Mouse (Mus musculus) gastrocnemius, postnatal 14 days (tissue): ENCODE measurements around the gene Cdc37. TPM values are rescaled to one million over a fixed set of nuclear protein-coding genes. Genes with fewer than 3 reads are reported as not detected.
A peak's percentile ranks its signal among the peaks of the same experiment; 100 is the strongest.
"Not testable (repeated sequence)": the region's sequence is repeated elsewhere in the genome, so short reads cannot be mapped to it uniquely, and the experiment has no call there.

ENCODE experiments used
- DNase-seq: peaks from one replicate; pipeline ENCODE4 v3.0.0; 2021; ENCODE audit warnings: mixed read lengths
- intact Hi-C: fragments of 180-260 bp; cut with DNase I; formaldehyde crosslinking; loops from one replicate; pipeline ENCODE4 v1.15.1; 2025; ENCODE audit warnings: low total_unique reads
- long read RNA-seq, 2 experiments: library from polyadenylated mRNA; stranded (forward); transcript quantifications; one replicate each; pipeline ENCODE4 v2.0.0; 2021
- total RNA-seq, 2 experiments: library from RNA; stranded (reverse); gene quantifications; 2 replicates each; pipeline ENCODE4 v1.2.3; 2021

The Cdc37 gene
- 100 to 1,000 TPM; 138 to 139 TPM for total RNA-seq
- long read RNA-seq, experiment 1, full-length matches to known transcripts = 216 of 244 reads
- long read RNA-seq, experiment 1, partial matches to known transcripts = 14 of 244 reads
- long read RNA-seq, experiment 1, other reads (novel, unspliced or antisense) = 14 of 244 reads
- long read RNA-seq, experiment 2, full-length matches to known transcripts = 180 of 215 reads
- long read RNA-seq, experiment 2, partial matches to known transcripts = 19 of 215 reads
- long read RNA-seq, experiment 2, other reads (novel, unspliced or antisense) = 16 of 215 reads

DNA sequence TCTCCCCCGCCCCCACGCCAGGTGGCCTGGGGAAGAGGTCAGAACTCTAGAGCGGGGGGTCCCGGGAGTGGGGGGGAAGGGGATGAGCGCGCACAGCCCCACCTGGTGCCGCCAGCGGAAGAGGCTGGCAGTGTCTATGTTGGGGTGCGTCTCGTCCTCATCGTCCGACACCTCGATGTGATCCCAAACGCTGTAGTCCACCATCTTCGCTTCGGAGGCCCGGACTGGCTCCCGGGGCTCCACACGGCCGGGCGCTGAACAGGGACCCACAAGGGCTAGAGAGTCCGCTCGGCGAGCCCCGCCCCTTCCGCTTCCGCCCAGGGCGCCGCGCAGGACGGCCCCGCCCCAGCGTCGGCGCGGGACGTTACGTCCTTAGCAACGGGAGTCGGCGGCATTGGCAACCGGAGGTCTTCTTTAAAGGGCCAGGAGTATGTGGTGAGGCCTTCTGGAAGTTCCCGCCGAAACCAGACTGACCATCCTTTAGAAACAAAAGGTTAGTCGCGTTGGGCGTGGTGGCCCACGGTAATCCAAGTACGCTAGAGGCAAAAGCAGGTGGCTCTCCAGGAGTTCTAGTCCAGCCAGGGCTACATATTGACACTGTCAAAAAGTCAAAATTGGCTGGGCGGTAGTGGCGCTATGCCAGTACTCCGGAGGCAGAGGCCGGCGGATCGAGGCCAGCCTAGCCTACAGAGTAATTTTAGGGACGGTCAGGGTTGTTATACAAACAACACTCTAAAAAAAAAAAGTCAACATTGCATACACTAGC lies at the start of gene Cdc37:
Cdc37 (minus strand) TSS at position 329 of the 766 bp plus-strand sequence.
- DNase-seq = peak; percentile 93
- intact Hi-C loops = no loop called here

DNA sequence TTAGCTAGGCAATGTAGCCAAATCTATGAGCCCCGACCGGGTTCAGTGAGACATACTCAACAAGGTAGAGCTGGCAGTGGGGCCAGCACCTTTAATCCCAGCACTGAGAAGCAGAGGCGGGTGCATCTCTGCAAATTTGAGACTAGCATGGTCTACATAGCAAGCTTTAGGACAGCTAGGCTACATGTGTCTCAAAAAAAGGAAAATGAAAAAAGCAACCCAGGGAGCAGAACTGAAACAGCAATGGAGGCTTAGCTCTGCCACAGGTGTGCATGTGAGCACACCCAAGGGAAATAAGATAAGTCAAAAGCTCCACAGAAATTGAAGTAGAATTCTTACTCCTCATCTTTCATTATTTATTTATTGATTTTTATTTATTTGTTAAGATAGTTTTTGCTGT lies 49.2 kb upstream of the Cdc37 start:
- intact Hi-C loops = no loop called here
- no peak for DNase-seq

DNA sequence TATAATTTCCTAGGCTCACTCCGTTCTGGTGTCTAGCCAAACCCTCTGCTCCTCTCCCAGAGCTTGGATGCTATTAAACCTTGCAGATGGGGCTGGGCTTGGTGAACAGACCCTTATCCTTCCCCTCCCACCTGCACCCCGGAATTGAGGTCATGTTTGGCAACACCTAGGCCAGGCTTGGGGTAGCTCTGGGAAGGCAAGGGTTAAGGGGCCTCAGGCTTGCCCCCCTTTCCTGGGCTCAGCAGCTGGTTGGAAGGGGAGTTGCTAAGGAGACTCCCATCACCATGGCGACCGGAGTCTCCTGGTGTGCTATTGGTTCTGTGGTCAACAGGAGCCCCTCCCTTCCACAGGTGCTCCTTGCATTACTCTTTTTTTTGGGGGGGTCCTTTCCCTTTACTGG lies 48.2 kb upstream of the Cdc37 start:
- intact Hi-C loops = no loop called here

DNA sequence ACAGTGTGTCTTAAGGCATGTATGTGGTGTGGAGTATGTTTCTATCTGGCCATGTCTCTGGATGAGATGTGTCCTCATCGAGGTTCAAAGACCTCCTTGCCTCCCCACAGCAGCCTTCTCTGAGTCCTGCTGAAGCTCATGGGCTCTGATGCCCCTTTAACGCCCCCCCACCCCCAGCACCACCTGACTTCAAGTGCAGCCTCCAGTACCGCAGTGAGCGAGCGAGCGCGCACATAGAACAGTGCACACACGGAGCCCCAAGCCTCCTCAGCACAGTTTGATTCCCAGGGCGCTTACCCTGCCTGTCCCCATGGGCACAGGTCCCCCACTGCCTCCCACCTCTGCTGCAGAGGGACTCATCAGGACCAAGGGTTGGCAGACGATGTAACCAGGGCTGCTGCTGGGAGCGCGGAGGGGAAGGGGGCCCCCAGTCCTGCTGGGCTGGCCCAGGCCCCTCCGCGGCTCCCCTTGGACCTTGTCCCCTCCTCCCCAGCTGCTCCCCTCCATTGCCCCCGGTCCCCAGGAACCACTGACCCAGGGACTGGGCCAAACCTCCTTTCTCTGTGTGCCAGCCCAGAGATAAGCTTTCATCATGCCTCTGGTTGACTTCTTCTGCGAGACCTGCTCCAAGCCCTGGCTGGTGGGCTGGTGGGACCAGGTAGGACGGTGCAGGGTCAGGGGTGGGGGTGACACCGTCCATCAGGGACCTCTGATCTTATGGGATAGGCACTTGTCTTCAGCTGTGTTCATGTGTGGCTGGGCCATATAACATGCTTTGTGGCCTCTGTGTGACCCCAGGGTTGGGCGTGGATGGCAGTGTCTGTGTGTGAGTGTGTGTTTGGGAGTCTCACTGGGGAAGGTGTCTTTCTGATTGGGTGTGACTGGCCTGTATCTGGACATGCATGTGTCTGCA lies 47.0 kb upstream of the Cdc37 start:
- no peak for DNase-seq
- intact Hi-C loops = no loop called here

More for the DNA sequence above, 48.2 kb upstream of the Cdc37 start:
- DNase-seq = no peak

DNA sequence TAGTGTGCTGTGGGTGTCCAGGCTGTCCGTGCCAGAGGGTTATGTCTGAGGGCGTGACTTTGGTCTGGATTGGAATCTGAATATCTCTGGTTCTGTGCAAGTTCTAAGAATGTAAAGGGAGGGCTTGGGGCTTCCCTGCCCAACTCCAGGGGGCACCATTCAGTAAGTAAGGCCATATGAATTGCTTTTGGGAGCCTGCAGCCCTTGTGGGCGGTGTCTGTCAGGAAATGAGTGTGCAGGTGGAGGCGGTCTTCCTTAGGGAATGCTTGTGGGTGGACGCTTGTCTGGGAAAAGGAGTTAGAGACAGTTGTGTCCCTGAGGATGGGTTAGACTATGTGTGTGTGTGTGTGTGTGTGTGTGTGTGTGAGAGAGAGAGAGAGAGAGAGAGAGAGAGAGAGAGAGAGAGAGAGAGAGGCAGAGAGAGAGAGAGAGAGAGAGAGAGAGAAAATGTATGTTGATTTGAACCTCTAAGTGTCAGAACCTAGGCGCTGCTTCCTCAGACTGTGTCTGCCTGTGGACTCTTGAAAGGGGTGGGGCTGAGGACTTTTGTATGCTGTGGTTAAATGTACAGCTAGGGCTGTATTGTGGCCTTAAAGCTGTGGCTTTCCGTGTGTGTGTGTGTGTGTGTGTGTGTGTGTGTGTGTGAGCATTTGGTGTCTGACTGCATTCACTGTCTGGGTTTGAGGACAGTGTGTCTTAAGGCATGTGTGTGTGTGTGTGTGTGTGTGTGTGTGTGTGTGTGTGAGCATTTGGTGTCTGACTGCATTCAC lies 46.1 kb upstream of the Cdc37 start:
- intact Hi-C loops, DNase-seq: not testable (repeated sequence)

DNA sequence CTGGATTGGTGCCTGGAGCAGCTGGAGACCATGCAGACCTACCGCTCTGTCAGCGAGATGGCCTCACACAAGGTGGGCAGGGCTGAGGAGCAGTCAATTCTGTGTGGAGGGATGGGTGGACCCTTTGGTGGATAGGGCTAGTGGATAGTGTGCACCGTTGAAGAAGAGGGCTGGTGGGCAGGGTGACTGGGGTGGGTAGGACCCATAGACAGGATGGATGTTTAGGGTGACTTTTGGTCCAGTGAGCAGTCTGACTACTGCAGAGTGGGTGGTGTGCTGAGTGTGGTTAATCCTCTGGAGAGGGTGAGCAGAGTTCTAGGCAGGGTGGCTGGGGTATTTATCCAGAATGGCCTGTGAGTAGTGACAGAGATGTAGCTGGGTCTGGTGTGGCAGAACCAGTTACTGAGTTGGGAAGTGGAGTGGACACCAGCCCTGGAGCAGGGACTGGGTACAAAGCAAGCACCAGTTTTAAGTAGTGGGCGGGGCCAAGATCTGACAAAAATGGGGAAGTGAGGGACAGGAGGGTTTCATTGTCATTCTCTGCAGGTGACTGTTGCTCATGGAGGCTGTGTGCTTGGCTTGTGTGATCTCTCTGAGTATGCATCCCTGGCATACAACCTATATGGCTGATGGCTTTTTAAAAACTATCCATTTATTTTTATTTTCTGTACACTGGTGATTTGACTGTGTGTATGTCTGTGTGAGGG lies 45.2 kb upstream of the Cdc37 start:
- DNase-seq = no peak
- intact Hi-C loops = no loop called here

DNA sequence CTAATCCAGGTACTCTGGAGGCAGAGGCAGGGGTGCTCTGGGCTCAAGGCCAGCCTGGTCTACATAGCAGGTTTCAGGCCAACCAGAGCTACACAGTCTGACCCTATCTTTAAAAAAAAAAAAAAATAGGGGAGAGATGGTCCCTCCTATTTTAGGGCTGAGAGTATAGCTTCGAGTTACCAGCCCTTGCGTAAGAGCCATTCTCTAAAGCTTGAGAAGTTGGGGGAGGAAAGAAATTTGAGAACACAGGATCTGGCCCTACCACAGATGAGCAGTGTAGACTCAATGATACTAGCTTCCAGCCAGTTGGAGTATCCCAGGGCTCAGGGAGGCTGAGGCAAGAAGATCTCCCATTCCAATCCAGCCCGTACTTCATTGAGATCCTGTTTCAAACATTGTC lies 44.0 kb upstream of the Cdc37 start:
- intact Hi-C loops = no loop called here
- no peak for DNase-seq

DNA sequence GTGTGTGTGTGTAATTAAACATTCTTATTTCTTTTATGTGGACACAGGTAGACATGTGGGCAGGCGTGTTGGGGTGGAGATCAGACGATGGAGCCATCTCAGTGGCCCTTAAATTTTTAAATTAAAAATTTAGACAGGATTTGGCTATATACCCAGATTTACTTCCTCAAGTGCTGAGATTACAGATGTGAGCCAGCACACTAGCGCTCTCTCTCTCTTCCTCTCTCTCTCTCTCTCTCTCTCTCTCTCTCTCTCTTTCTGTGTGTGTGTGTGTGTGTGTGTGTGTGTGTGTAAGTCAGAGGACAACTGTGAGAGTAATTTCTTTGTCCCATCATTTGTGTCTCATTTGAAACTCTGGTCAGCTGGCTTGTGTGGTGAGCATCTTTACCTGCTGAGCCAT lies 40.9 kb upstream of the Cdc37 start:
- DNase-seq = no peak
- intact Hi-C loops = no loop called here

DNA sequence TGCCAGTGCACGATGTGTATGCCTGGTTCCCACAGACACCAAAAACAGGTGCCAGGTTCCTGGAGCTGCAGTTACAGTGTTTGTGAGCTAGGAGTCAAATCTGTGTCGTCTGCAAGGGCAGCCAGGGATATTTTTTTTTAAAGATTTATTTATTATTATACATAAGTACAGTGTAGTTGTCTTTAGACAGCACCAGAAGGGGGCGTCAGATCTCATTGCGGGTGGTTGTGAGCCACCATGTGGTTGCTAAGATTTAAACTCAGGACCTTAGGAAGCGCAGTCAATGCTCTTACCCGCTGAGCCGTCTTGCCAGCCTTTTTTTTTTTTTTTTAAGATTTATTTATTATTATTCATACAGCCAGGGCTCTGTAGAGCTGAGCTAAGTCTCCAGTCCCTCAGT lies 40.1 kb upstream of the Cdc37 start:
- DNase-seq = no peak
- intact Hi-C loops = no loop called here

DNA sequence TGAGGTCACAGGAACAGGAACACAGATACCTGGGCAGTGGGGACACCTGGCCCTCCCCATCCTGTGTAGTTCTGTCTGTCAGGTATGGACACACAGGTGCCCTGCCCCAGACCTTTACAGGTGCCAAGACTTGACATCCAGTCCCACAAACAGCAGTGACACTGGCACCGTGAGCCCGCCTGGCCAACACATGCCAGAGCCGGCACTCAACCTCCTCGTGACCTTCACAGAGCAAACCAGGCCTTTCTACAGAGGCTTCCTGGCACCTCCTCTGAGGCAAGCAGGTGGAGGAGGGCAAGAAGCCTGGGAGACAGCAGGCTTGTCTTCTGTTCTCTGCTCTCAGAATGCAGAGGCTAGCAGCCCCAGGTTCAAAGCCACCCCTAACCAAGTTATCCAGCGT lies 35.7 kb upstream of the Cdc37 start:
- no peak for DNase-seq
- intact Hi-C loops = no loop called here

DNA sequence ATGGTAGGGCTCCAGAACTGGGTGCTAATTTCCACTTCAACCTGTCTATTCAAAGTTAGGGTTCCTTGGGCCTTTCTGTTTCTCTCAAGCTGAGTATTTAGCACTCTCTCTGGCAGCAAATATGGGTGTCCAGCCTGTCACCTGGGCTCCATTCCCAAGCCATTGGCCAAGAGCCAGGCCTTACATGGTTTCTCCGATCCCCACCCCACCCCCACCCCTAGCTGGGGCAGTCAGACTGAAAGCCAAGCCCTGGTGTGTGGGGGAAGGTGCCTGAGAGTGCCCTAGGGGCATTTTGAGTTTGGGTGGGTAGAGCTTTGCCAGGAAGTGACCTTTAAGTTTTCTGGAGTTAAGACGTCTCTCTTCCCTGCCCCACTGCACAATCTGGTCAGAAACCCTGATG lies 35.0 kb upstream of the Cdc37 start:
- intact Hi-C loops = no loop called here
- DNase-seq = peak; percentile 80

DNA sequence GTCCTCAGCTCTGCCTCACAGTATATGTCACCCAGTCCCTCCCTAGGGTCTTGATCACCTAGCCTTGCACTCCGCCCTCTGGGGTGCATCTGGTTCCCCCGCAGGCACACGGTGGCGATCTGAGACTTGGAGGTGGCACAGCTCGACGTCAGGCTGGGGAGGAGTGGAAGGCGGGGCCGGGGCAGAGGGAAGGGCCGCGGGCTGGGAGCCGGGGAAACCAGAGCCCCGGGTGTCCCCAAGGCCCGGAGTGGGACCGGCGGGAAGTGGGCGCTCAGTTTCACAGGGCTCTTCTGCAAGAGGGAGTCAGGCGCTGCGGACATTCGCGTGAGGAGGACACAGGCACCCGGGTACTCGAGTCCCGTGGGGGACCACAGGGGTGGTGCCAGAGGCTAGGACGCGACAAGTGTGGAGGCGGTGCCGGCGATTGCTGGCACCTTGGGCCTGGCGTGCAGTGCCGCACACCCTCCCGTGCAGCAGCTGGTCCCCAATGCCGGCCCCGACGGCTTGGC lies 34.2 kb upstream of the Cdc37 start:
- DNase-seq = peak; percentile 81
- intact Hi-C loops = no loop called here

DNA sequence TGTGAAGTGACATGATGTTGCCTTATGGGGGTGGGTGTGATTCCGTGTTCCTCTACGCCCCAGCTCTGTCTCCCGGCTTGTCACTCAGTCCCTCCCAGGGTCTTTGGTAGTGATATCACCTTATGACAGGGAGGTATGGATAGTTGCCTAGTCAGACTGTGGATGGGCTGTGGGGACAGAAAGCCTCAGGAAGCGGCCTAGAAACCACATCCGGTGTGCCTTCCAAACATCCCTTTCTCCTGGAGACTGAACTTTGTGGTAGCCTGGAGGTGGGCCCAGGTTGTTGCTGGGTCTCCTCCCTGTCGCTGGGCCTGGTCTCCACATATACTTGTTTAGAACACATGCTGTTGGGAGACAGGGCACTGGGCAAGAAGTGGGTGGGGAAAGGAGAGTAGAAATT lies 33.6 kb upstream of the Cdc37 start:
- no peak for DNase-seq
- intact Hi-C loops = no loop called here

DNA sequence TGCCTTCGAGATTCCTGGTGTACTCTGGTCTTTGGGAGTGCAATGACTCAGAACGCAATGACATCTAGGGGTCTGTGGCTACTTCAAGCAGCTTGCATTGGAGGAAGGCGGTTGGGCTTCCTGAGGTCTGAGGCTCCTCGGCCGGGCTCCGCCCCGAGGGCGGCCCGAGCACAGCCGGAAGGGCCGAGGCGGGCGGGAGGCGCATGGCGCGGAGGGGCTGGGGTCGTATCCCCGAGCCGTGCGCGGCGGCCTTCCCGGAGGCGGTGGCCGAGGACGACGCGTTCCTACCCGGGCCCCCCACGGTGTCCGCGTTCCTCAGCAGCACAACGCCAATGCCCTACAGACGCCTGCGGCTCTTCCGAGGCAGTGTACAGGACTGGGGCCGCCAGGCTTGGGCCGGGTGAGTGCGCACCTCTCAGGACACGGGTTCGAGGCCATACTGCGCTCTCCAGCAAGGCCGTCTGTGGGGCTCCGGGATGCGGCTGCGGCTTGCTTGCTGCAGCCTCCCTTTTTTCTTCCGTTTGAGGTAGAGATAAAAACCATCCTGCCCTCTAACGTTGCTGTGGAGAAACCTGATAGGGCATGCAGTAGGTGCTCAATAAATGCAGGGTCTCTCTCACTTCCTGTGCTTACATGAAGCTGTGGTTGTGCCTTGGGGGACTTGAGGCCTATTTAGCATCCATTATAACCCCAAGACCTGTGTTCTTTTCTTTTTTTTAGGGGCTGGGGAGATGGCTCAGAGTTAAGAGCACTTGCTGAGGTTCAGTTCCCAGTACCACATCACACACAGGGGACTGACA lies 31.8 kb upstream of the Cdc37 start:
- intact Hi-C loops = no loop called here
- peak; percentile 63 for DNase-seq

DNA sequence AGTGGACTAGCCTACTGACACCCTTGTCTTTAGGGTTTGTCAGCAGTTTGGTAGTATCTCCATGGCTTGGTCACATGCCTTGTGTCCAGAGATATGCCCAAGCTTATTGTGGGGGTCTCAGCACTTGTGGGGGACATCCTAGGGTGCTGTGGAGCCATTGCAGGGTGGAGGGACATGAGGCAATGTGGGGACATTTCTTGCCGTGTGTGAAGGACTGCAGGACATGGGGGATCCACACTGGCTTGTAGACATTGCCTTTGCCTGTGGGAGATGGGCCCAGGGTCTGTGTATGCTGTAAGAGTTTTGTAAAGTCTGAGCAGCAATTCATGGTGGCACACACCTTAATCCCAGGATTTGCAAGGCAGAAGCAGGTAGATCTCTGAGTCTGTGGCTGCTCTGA lies 31.1 kb upstream of the Cdc37 start:
- intact Hi-C loops = no loop called here
- no peak for DNase-seq

DNA sequence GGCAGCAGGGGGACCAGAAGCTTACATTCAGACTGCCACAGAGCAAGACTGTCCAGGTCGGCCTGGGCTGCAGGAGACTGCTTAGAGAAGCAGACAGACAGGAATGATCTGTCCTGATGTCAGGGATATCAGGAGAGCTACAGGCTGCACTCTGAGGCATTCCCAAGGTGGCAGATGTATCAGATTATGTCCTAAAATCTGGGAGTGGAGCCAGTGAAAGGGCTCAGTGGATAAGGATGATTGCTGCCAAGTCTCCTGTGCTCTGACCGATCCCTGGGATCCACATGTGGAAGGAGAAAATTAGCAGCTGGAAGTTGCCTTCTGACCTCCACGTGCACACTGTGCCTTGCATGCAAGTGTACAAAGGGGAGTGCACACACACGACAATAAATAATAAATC lies 30.6 kb upstream of the Cdc37 start:
- DNase-seq = no peak
- intact Hi-C loops = no loop called here

DNA sequence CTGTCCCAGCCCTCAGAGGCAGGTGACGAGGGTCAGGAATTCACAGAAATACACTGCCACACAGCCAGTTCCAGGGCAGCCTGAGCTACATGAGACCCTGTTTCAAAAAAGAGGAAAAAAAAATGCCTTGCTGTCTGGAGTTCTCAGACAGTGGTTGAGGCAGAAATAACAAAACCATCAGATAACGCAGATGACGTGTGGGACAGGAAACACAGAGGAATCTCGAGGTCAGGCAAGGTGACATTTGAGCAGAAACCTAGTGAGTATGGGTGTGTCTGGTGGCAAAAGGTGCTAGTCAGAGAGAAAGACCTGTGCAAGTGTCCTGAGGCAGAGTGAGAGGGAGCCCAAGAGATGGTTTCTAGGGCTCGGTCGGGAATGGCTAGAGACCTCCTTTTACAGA lies 22.6 kb upstream of the Cdc37 start:
- intact Hi-C loops = no loop called here

DNA sequence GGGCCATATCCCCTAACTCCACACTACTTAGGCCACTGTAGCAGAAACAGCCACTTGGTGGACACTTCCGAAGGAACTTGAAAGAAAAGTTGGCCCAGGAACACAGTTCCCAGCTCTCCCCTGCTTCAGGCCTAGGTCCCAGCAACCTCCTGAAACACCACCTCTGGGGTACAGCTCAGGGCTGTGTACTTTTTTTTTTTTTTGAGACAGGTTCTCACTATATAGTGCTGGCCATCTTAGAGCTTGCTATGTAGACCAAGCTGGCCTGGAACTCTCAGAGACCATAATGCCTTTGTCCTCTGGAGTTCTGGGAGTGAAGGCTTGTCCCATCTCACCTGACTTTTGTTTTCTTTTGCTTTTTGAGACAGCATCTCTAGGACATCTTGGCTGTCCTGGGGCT lies 19.4 kb upstream of the Cdc37 start:
- no peak for DNase-seq
- intact Hi-C loops = no loop called here

More for the DNA sequence above, 22.6 kb upstream of the Cdc37 start:
- no peak for DNase-seq
